Mouse (Mus musculus): Measurements from ENCODE around the gene Dock6. TPM values are rescaled to one million over a fixed set of nuclear protein-coding genes. Genes with fewer than 3 reads are reported as not detected.
A peak's percentile ranks its signal among the peaks of the same experiment; 100 is the strongest.
"Not testable (repeated sequence)": the region's sequence is repeated elsewhere in the genome, so short reads cannot be mapped to it uniquely, and the experiment has no call there.

Gene Dock6
- polyA plus RNA-seq (2015; fragmentation: Nextera tagmentation; extraction: Ambion mirVana): 41.8 and 44.7 TPM in 2 replicates

GRCm38 (mm10) chr9:21852128-21853091, at the start of gene Dock6:
Gene Dock6 (minus strand): TSS chr9:21852635.
- Histone ChIP-seq H3K4me2 (peak within 1 kb of the TSS; percentile 84), H3K9ac (peak within 1 kb of the TSS; percentile 89), H3K4me3 (replicated peaks) (peak within 1 kb of the TSS; percentile 83), H3K27ac (peak within 1 kb of the TSS; percentile 59), H3K36me3 (no peaks in the 10 kb centered on the region), H3K27me3 (replicated peaks) (no peaks in the 10 kb centered on the region), H3K9me3 (no peaks in the 10 kb centered on the region), H3K4me1 (peaks cover 41% of the 10 kb centered on the region)
- ATAC-seq (ENCODE audit: insufficient read depth, low FRiP score, low read depth): peak; percentile 88
- under 1% methylated on average over 68 of the region's 68 CpGs for WGBS

GRCm38 (mm10) chr9:21901223-21901820, 48.9 kb upstream of the Dock6 start:
- H3K9ac ChIP-seq: no peak overlapping the region
- peak; percentile 76; the same call in 1 of the 2 replicates for ATAC-seq (ENCODE audit: insufficient read depth, low FRiP score, low read depth)
- WGBS: 14% methylated on average over 10 of the region's 10 CpGs

GRCm38 (mm10) chr9:21889229-21889628, 36.8 kb upstream of the Dock6 start:
- H3K4me1 ChIP-seq: no peaks in the 10 kb centered on the region
- no peak overlapping the region for H3K4me2 ChIP-seq
- H3K4me3 ChIP-seq (replicated peaks): no peak overlapping the region
- ATAC-seq (ENCODE audit: insufficient read depth, low FRiP score, low read depth): no peak
- H3K27ac ChIP-seq: no peak overlapping the region
- no peaks in the 10 kb centered on the region for H3K36me3 ChIP-seq
- H3K27me3 ChIP-seq (replicated peaks): no peaks in the 10 kb centered on the region
- no peak overlapping the region for H3K9ac ChIP-seq
- WGBS: 60% methylated on average over 3 of the region's 3 CpGs
- no peaks in the 10 kb centered on the region for H3K9me3 ChIP-seq

More at GRCm38 (mm10) chr9:21901223-21901820, 48.9 kb upstream of the Dock6 start:
- H3K4me1 ChIP-seq: no peaks in the 10 kb centered on the region
- H3K4me2 ChIP-seq: peak overlapping the region; percentile 54
- peak overlapping the region; percentile 44 for H3K4me3 ChIP-seq (replicated peaks)
- no peaks in the 10 kb centered on the region for H3K36me3 ChIP-seq
- H3K27ac ChIP-seq: no peak overlapping the region
- no peaks in the 10 kb centered on the region; the same call in 1 of the 2 replicates for H3K27me3 ChIP-seq (replicated peaks)
- no peaks in the 10 kb centered on the region for H3K9me3 ChIP-seq

GRCm38 (mm10) chr9:21876601-21877000, 24.2 kb upstream of the Dock6 start:
- ATAC-seq (ENCODE audit: insufficient read depth, low FRiP score, low read depth): no peak
- Histone ChIP-seq H3K36me3 (no peaks in the 10 kb centered on the region), H3K4me3 (replicated peaks) (no peak overlapping the region), H3K4me2 (no peak overlapping the region), H3K27me3 (replicated peaks) (no peaks in the 10 kb centered on the region), H3K9ac (no peak overlapping the region), H3K9me3 (no peaks in the 10 kb centered on the region), H3K27ac (no peak overlapping the region), H3K4me1 (no peaks in the 10 kb centered on the region)
- 60% methylated on average over 3 of the region's 3 CpGs for WGBS

GRCm38 (mm10) chr9:21872204-21872603, 19.8 kb upstream of the Dock6 start:
- 60% methylated on average over 4 of the region's 4 CpGs for WGBS
- H3K9ac ChIP-seq: no peak overlapping the region
- ATAC-seq (ENCODE audit: insufficient read depth, low FRiP score, low read depth): no peak

GRCm38 (mm10) chr9:21870879-21871524, 18.6 kb upstream of the Dock6 start:
- no peaks in the 10 kb centered on the region for H3K9me3 ChIP-seq
- H3K27me3 ChIP-seq (replicated peaks): no peaks in the 10 kb centered on the region
- WGBS: 14% methylated on average over 20 of the region's 20 CpGs
- H3K4me2 ChIP-seq: peak overlapping the region; percentile 45
- ATAC-seq (ENCODE audit: insufficient read depth, low FRiP score, low read depth): no peak
- H3K4me1 ChIP-seq: no peaks in the 10 kb centered on the region
- no peaks in the 10 kb centered on the region for H3K36me3 ChIP-seq
- no peak overlapping the region for H3K27ac ChIP-seq
- H3K4me3 ChIP-seq (replicated peaks): no peak overlapping the region
- H3K9ac ChIP-seq: no peak overlapping the region

More at GRCm38 (mm10) chr9:21872204-21872603, 19.8 kb upstream of the Dock6 start:
- H3K9me3 ChIP-seq: no peaks in the 10 kb centered on the region
- no peaks in the 10 kb centered on the region for H3K36me3 ChIP-seq
- H3K4me2 ChIP-seq: no peak overlapping the region
- no peak overlapping the region for H3K4me3 ChIP-seq (replicated peaks)
- no peak overlapping the region for H3K27ac ChIP-seq
- no peaks in the 10 kb centered on the region for H3K4me1 ChIP-seq
- no peaks in the 10 kb centered on the region for H3K27me3 ChIP-seq (replicated peaks)

GRCm38 (mm10) chr9:21869290-21869689, 16.9 kb upstream of the Dock6 start:
- H3K9me3 ChIP-seq; H3K4me1 ChIP-seq; H3K27me3 ChIP-seq (replicated peaks); H3K9ac ChIP-seq; H3K4me2 ChIP-seq; H3K36me3 ChIP-seq; H3K4me3 ChIP-seq (replicated peaks); H3K27ac ChIP-seq; ATAC-seq (ENCODE audit: insufficient read depth, low FRiP score, low read depth): not testable (repeated sequence)
- 54% methylated on average over 7 of the region's 7 CpGs for WGBS

- no peaks in the 10 kb centered on the region for H3K36me3 ChIP-seq
- H3K27ac ChIP-seq: no peak overlapping the region
- no peak overlapping the region for H3K4me2 ChIP-seq
- H3K9me3 ChIP-seq: no peaks in the 10 kb centered on the region
- no peak for ATAC-seq (ENCODE audit: insufficient read depth, low FRiP score, low read depth)
- H3K4me3 ChIP-seq (replicated peaks): no peak overlapping the region
- 0 out of 2 replicates have a peak, but pooled peaks cover 3% of the 10 kb centered on the region for H3K4me1 ChIP-seq
- no peak overlapping the region for H3K9ac ChIP-seq
- WGBS: 82% methylated on average over 3 of the region's 3 CpGs
- no peaks in the 10 kb centered on the region for H3K27me3 ChIP-seq (replicated peaks)
These were observed 15.3 kb upstream of the Dock6 start for GRCm38 (mm10) chr9:21867726-21868125.

- WGBS: 54% methylated on average over 2 of the region's 2 CpGs
- 0 out of 2 replicates have a peak, but pooled peaks cover 3% of the 10 kb centered on the region for H3K4me1 ChIP-seq
- no peak for ATAC-seq (ENCODE audit: insufficient read depth, low FRiP score, low read depth)
- H3K9ac ChIP-seq: no peak overlapping the region
- H3K27me3 ChIP-seq (replicated peaks): no peaks in the 10 kb centered on the region
- no peak overlapping the region for H3K27ac ChIP-seq
- H3K4me3 ChIP-seq (replicated peaks): no peak overlapping the region
- H3K4me2 ChIP-seq: no peak overlapping the region
- no peaks in the 10 kb centered on the region for H3K9me3 ChIP-seq
- H3K36me3 ChIP-seq: no peaks in the 10 kb centered on the region
These were observed 14.2 kb upstream of the Dock6 start for GRCm38 (mm10) chr9:21866641-21867040.

GRCm38 (mm10) chr9:21865673-21866398, 13.4 kb upstream of the Dock6 start:
- Histone ChIP-seq H3K27me3 (replicated peaks) (no peaks in the 10 kb centered on the region), H3K36me3 (no peaks in the 10 kb centered on the region), H3K4me2 (no peak overlapping the region), H3K9me3 (no peaks in the 10 kb centered on the region), H3K4me3 (replicated peaks) (no peak overlapping the region), H3K27ac (no peak overlapping the region), H3K9ac (no peak overlapping the region), H3K4me1 (0 out of 2 replicates have a peak, but pooled peaks cover 3% of the 10 kb centered on the region)
- 55% methylated on average over 5 of the region's 5 CpGs for WGBS
- no peak for ATAC-seq (ENCODE audit: insufficient read depth, low FRiP score, low read depth)

- Histone ChIP-seq H3K36me3 (no peaks in the 10 kb centered on the region), H3K9ac (no peak overlapping the region), H3K27ac (no peak overlapping the region), H3K4me3 (replicated peaks) (no peak overlapping the region), H3K4me1 (0 out of 2 replicates have a peak, but pooled peaks cover 3% of the 10 kb centered on the region), H3K9me3 (no peaks in the 10 kb centered on the region), H3K4me2 (no peak overlapping the region), H3K27me3 (replicated peaks) (no peaks in the 10 kb centered on the region)
- WGBS: 83% methylated on average over 1 of the region's 1 CpGs
- ATAC-seq (ENCODE audit: insufficient read depth, low FRiP score, low read depth): no peak
These were observed 9.7 kb upstream of the Dock6 start for GRCm38 (mm10) chr9:21862181-21862580.

All from stomach, embryonic 15.5 days (tissue).